Mouse (Mus musculus): ENCODE measurements around the gene Trip13. TPM values are rescaled to one million over a fixed set of nuclear protein-coding genes. Genes with fewer than 3 reads are reported as not detected.

The Trip13 gene
- 1 to 10 TPM; 2.6 to 4.6 TPM for total RNA-seq (2023)

DNA sequence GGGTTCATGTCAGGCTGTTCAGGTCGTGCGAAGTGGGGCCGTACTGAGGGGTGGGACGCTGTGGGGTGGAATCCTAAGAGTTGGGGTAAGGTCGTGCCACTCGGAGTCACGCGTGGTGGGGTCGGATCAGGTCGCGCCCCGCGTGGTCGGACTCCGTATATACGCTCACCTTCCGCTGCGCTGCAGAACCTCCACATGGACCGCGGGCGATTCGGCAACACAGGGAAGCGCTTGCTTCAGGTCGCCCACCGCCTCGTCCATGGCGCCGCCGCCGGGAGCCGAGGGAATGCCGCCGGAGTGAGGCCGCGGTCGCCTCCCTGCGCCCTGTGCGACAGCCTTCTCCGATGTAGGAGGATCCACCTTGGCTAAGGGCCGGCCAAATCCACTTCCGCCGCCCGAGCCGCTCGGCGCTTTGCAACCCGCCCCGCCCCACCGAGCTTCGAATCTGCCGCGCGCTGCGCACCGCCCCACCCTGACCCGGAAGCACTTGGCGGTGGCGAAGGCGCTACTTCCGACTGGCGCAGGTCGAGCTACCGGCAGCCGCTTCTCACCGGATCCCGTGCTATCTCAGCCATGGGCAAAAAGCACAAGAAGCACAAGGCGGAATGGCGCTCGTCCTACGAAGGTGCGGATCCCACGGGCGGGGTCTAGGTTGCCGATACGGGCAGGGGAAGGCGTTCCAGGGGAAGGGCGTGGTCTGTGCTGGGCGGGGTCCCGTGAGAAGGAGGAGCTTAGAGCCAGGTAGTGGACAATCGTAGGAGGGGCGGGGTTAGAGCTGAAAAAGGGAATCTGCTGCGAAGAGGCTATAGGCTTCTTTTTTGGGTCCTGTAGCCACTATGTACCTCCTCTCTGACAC, at the start of gene Trip13, which contains the start of gene Brd9:
Gene Trip13 (minus strand): TSS at position 464 of the 856 bp plus-strand sequence.
Gene Brd9 (plus strand): TSS at position 491 of the 856 bp plus-strand sequence.

GRCm38 (mm10) chr13:73963551-73963950, 26.0 kb upstream of the Trip13 start, which contains the start of gene Zdhhc11:
Gene Zdhhc11 (plus strand): TSS chr13:73963851.

Other genes with a start within 250 kb of the Trip13 start
- under 1 TPM in 1 of 2 experiments, not detected in 1; 0.41 TPM for gene Slc6a19, start 232.9 kb downstream of the Trip13 start, total RNA-seq (2023)
- gene Slc12a7, start 204.7 kb downstream of the Trip13 start, total RNA-seq (2023), result 1 to 10 TPM; 8.8 to 9.5 TPM
- not detected for gene Nkd2, start 90.2 kb downstream of the Trip13 start, total RNA-seq (2023)
- gene Brd9, start within 50 bp of the Trip13 start, total RNA-seq (2023), result 100 to 1,000 TPM; 104 to 113 TPM
- gene Zdhhc11, start 26.1 kb upstream of the Trip13 start, total RNA-seq (2023), result not detected
- under 1 TPM; 0.17 to 0.56 TPM for gene Tppp, start 71.6 kb upstream of the Trip13 start, total RNA-seq (2023)
- gene Cep72, start 124.5 kb upstream of the Trip13 start, total RNA-seq (2023), result 10 to 100 TPM; 14.3 to 17.2 TPM
- not detected for gene Slc9a3, start 183.7 kb upstream of the Trip13 start, total RNA-seq (2023)

Data from B cell, adult 67 days (primary cell).